Mouse (Mus musculus) hindbrain, embryonic 12.5 days (tissue): ENCODE results near the gene Smurf2. TPM values are rescaled to one million over a fixed set of nuclear protein-coding genes. Genes with fewer than 3 reads are reported as not detected.
A peak's percentile ranks its signal among the peaks of the same experiment; 100 is the strongest.

Source experiments
- ATAC-seq: fragments of 200-750 bp; cut with Nextera tagmentation; 2 replicates; pipeline ENCODE4 v1.8.0; 2017; ENCODE audit warnings: moderate TSS enrichment; ENCODE audit not compliant: low FRiP score
- H3K27ac ChIP-seq: fragments of 300-500 bp; sonication (generic); 2 replicates; pipeline ENCODE4 v1.5.1; 2016; ENCODE audit warnings: mild to moderate bottlenecking
- H3K27me3 ChIP-seq: fragments of 300-500 bp; sonication (generic); 2 replicates; pipeline ENCODE4 v1.6.1; 2016; ENCODE audit warnings: mild to moderate bottlenecking
- H3K36me3 ChIP-seq: fragments of 300-500 bp; sonication (generic); 2 replicates; pipeline ENCODE4 v1.6.1; 2016; ENCODE audit warnings: mild to moderate bottlenecking
- H3K4me1 ChIP-seq: fragments of 300-500 bp; sonication (generic); 2 replicates; pipeline ENCODE4 v1.6.1; 2016
- H3K4me2 ChIP-seq: fragments of 300-500 bp; sonication (generic); replicated peaks from 2 replicates; pipeline ENCODE4 v1.6.1; 2016; ENCODE audit warnings: mild to moderate bottlenecking
- H3K4me3 ChIP-seq: fragments of 300-500 bp; sonication (generic); 2 replicates; pipeline ENCODE4 v1.5.1; 2016; ENCODE audit warnings: mild to moderate bottlenecking
- H3K9ac ChIP-seq: fragments of 300-500 bp; sonication (generic); 2 replicates; pipeline ENCODE4 v1.6.1; 2016; ENCODE audit warnings: mild to moderate bottlenecking, moderate library complexity
- H3K9me3 ChIP-seq: fragments of 300-500 bp; sonication (generic); replicated peaks from 2 replicates; pipeline ENCODE4 v1.6.1; 2016; ENCODE audit warnings: mild to moderate bottlenecking
- WGBS: fragments of 180-500 bp; shearing (Covaris S2); methylation state at CpG from one replicate; pipeline ENCODE4 v1.1.7; 2016; 5-methylcytosine and 5-hydroxymethylcytosine counted together
- polyA plus RNA-seq: library from polyadenylated mRNA; unstranded; fragments of >200 nt; fragmentation: Nextera tagmentation; extraction: Ambion mirVana; gene quantifications from 2 replicates; pipeline ENCODE4 v1.2.1, GENCODE M21; 2016

The Smurf2 gene
- 16.6 and 18.3 TPM in 2 replicates for polyA plus RNA-seq

DNA sequence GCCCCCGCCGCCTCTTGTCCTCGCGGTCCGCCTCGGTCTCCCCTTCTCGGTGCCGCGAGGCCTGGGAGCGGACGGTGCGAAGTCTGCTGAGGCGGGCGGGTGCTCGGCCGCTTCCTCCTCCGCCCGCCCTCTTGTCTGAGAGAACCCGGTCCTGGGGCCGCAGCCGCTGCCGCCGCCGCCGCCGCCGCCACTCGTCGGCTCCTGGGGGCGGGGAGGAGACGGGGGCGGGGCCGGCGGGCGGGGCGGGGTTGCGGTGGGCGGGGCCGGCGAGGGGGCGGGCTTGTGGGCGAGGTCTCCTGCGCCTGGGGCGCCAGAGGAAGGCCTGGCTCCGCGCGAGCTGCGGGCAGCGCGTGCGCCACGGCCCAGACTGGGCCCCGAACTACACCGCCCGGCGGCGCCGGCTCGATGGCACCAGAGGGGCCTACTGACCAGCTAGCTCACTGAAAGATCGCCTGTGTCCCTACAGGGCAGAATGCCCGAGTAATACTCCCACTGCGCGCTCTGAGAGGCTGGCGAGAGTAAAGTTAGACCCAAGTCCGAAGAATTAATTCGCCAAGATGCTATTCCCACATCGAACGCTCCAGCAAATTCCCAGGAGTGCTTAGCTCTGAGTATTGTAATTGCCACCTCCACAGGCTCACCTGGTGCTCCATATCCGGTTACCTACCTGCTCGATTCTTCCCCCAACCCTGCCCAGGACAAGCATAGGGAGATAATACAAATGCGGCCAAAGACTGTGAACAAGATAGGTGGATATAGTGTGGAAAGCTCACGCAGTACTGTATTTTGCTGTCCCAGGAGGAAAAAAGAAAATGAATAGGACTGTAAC, at the start of gene Smurf2:
Gene Smurf2 (minus strand): TSS at position 165 of the 829 bp plus-strand sequence.
- WGBS, result 3% methylated on average over 53 of the region's 72 CpGs
- peaks cover 21% of the 10 kb centered on the region for H3K4me1 ChIP-seq
- H3K4me2 ChIP-seq, result peak within 1 kb of the TSS; percentile 81
- peak within 1 kb of the TSS; percentile 92 for H3K9ac ChIP-seq
- H3K36me3 ChIP-seq, result no peaks in the 10 kb centered on the region
- peak; percentile 96 for ATAC-seq
- H3K27me3 ChIP-seq, result no peaks in the 10 kb centered on the region
- no peaks in the 10 kb centered on the region for H3K9me3 ChIP-seq
- H3K4me3 ChIP-seq, result peak within 1 kb of the TSS; percentile 86
- peak within 1 kb of the TSS; percentile 98 for H3K27ac ChIP-seq

- 92% methylated on average over 8 of the region's 8 CpGs for WGBS
- H3K27me3 ChIP-seq, result no peaks in the 10 kb centered on the region
- H3K9ac ChIP-seq, result no peak overlapping the region
- H3K4me1 ChIP-seq, result no peaks in the 10 kb centered on the region
- no peaks in the 10 kb centered on the region for H3K9me3 ChIP-seq
- no peaks in the 10 kb centered on the region for H3K36me3 ChIP-seq
- no peak overlapping the region for H3K4me3 ChIP-seq
- H3K4me2 ChIP-seq, result no peak overlapping the region
- no peak overlapping the region for H3K27ac ChIP-seq
- no peak for ATAC-seq
Observed at GRCm38 (mm10) chr11:106969798-106970197, 49.3 kb upstream of the Smurf2 start.

- H3K9ac ChIP-seq, result no peak overlapping the region
- no peak overlapping the region for H3K27ac ChIP-seq
- H3K4me2 ChIP-seq, result no peak overlapping the region
- H3K9me3 ChIP-seq, result no peaks in the 10 kb centered on the region
- 70% methylated on average over 10 of the region's 10 CpGs for WGBS
- no peak overlapping the region for H3K4me3 ChIP-seq
- ATAC-seq, result no peak
- H3K36me3 ChIP-seq, result no peaks in the 10 kb centered on the region
- no peaks in the 10 kb centered on the region for H3K4me1 ChIP-seq
- no peaks in the 10 kb centered on the region for H3K27me3 ChIP-seq
Observed at GRCm38 (mm10) chr11:106967630-106968029, 47.1 kb upstream of the Smurf2 start.

DNA sequence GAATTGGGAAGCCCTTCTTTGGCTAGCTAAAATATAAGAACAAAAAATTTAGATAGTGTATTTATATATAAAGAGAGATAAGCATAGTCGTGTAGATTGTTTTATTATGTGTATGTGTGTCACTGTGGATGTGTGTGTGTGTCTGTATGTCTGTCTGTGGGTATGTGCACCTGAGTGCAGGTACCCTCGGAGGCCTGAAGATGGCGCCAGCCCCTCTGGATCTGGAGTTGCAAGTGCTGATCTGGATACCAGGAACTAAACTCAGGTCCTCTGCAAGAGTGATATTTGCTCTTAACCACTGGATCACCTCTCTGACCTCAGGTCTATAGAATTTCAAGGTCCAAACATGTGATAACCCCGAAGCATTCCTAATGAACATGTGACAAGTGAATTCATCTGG, 45.4 kb upstream of the Smurf2 start:
- ATAC-seq, result no peak
- Histone ChIP-seq H3K9me3 (no peaks in the 10 kb centered on the region), H3K4me3 (no peak overlapping the region), H3K4me1 (0 out of 2 replicates have a peak, but pooled peaks cover 2% of the 10 kb centered on the region), H3K27me3 (no peaks in the 10 kb centered on the region), H3K4me2 (no peak overlapping the region), H3K27ac (no peak overlapping the region), H3K36me3 (no peaks in the 10 kb centered on the region), H3K9ac (no peak overlapping the region)
- whole genome bisulfite sequencing, result 85% methylated on average over 4 of the region's 4 CpGs

DNA sequence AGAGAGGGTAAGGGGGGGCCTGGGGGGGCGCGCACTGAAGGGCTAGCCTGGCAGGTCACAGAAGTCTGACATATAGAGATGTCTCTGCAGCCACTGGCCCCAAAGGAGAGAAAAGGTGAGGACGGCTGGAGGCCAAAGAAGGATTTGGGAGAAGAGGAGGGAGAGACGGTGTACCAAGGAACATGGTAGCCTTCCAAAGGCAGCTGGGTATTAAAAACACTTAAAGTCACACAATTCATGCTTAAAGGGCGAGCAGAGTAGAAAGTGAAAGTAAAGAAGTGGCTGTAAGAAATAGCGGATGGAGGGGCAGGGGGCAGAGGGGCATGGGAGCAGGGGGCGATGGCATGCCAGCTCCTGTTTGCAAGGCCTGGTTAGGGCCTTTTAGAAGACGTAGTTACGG, 41.8 kb upstream of the Smurf2 start:
- no peak for ATAC-seq
- Histone ChIP-seq H3K36me3 (no peaks in the 10 kb centered on the region), H3K4me1 (0 out of 2 replicates have a peak, but pooled peaks cover 2% of the 10 kb centered on the region), H3K9ac (no peak overlapping the region), H3K27me3 (no peaks in the 10 kb centered on the region), H3K4me3 (no peak overlapping the region), H3K27ac (no peak overlapping the region), H3K9me3 (no peaks in the 10 kb centered on the region), H3K4me2 (no peak overlapping the region)
- 84% methylated on average over 9 of the region's 9 CpGs for WGBS

- 78% methylated on average over 13 of the region's 13 CpGs for WGBS
- Histone ChIP-seq H3K27me3 (no peaks in the 10 kb centered on the region), H3K27ac (no peak overlapping the region), H3K4me1 (0 out of 2 replicates have a peak, but pooled peaks cover 2% of the 10 kb centered on the region), H3K9ac (no peak overlapping the region), H3K9me3 (no peaks in the 10 kb centered on the region), H3K36me3 (no peaks in the 10 kb centered on the region), H3K4me3 (no peak overlapping the region), H3K4me2 (no peak overlapping the region)
- no peak for ATAC-seq
Observed at GRCm38 (mm10) chr11:106961471-106962081, 41.1 kb upstream of the Smurf2 start.

GRCm38 (mm10) chr11:106959121-106959520, 38.6 kb upstream of the Smurf2 start:
- H3K4me3 ChIP-seq, result no peak overlapping the region
- no peak for ATAC-seq
- H3K27me3 ChIP-seq, result no peaks in the 10 kb centered on the region
- 0 out of 2 replicates have a peak, but pooled peaks cover 2% of the 10 kb centered on the region for H3K4me1 ChIP-seq
- H3K36me3 ChIP-seq, result no peaks in the 10 kb centered on the region
- no peaks in the 10 kb centered on the region for H3K9me3 ChIP-seq
- no peak overlapping the region for H3K27ac ChIP-seq
- H3K4me2 ChIP-seq, result no peak overlapping the region
- no peak overlapping the region for H3K9ac ChIP-seq
- 80% methylated on average over 5 of the region's 5 CpGs for WGBS

GRCm38 (mm10) chr11:106958407-106959071, 38.0 kb upstream of the Smurf2 start:
- Histone ChIP-seq H3K9me3 (no peaks in the 10 kb centered on the region), H3K4me2 (no peak overlapping the region), H3K4me1 (0 out of 2 replicates have a peak, but pooled peaks cover 2% of the 10 kb centered on the region), H3K36me3 (no peaks in the 10 kb centered on the region), H3K27ac (no peak overlapping the region), H3K27me3 (no peaks in the 10 kb centered on the region), H3K9ac (no peak overlapping the region), H3K4me3 (no peak overlapping the region)
- 86% methylated on average over 6 of the region's 6 CpGs for WGBS
- ATAC-seq, result no peak

GRCm38 (mm10) chr11:106957271-106957980, 36.9 kb upstream of the Smurf2 start:
- WGBS, result 86% methylated on average over 12 of the region's 12 CpGs
- no peaks in the 10 kb centered on the region for H3K9me3 ChIP-seq
- H3K36me3 ChIP-seq, result no peaks in the 10 kb centered on the region
- H3K9ac ChIP-seq, result no peak overlapping the region
- 0 out of 2 replicates have a peak, but pooled peaks cover 2% of the 10 kb centered on the region for H3K4me1 ChIP-seq
- H3K4me2 ChIP-seq, result no peak overlapping the region
- H3K27ac ChIP-seq, result no peak overlapping the region
- no peak for ATAC-seq
- no peaks in the 10 kb centered on the region for H3K27me3 ChIP-seq
- H3K4me3 ChIP-seq, result no peak overlapping the region

GRCm38 (mm10) chr11:106954566-106954965, 34.1 kb upstream of the Smurf2 start:
- no peak overlapping the region for H3K27ac ChIP-seq
- 70% methylated on average over 8 of the region's 8 CpGs for WGBS
- H3K9me3 ChIP-seq, result no peaks in the 10 kb centered on the region
- no peaks in the 10 kb centered on the region for H3K36me3 ChIP-seq
- no peak for ATAC-seq
- no peak overlapping the region for H3K4me2 ChIP-seq
- H3K4me3 ChIP-seq, result no peak overlapping the region
- no peaks in the 10 kb centered on the region for H3K4me1 ChIP-seq
- no peaks in the 10 kb centered on the region for H3K27me3 ChIP-seq
- no peak overlapping the region for H3K9ac ChIP-seq

DNA sequence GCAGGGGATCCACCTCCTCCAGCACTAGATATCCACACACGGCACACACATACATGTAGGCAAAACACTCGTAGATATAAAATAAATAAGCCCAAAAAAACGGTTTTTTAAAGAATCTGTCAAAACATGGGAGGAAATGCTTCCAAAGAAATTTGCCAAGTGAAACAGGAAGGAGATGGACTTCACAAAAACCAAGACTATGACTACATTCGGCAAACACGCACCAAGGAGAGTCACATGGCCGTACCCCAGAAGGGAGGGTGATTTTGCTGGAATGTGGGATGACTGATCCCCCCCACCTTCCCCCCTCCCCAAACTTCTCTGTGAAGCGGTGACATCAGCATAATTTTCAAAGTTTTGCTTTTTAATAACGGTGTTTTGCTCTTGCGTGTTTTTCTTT, 33.6 kb upstream of the Smurf2 start:
- Histone ChIP-seq H3K9me3 (no peaks in the 10 kb centered on the region), H3K4me3 (no peak overlapping the region), H3K4me2 (no peak overlapping the region), H3K4me1 (no peaks in the 10 kb centered on the region), H3K36me3 (no peaks in the 10 kb centered on the region), H3K9ac (no peak overlapping the region), H3K27ac (no peak overlapping the region), H3K27me3 (no peaks in the 10 kb centered on the region)
- ATAC-seq, result no peak
- 80% methylated on average over 9 of the region's 9 CpGs for WGBS

GRCm38 (mm10) chr11:106937306-106937705, 16.8 kb upstream of the Smurf2 start:
- no peak overlapping the region for H3K4me2 ChIP-seq
- no peak overlapping the region for H3K4me3 ChIP-seq
- no peaks in the 10 kb centered on the region for H3K4me1 ChIP-seq
- ATAC-seq, result no peak
- H3K27ac ChIP-seq, result no peak overlapping the region
- H3K27me3 ChIP-seq, result no peaks in the 10 kb centered on the region
- WGBS, result 84% methylated on average over 5 of the region's 5 CpGs
- H3K9ac ChIP-seq, result no peak overlapping the region
- no peaks in the 10 kb centered on the region for H3K9me3 ChIP-seq
- no peaks in the 10 kb centered on the region for H3K36me3 ChIP-seq
